Mouse (Mus musculus) erythroblast, embryonic 14.5 days (primary cell): ENCODE results near the gene Pitpna.

Source experiments
- GATA1 ChIP-seq: IDR thresholded peaks from 2 replicates; pipeline ENCODE4 v1.6.1; 2012; ENCODE audit warnings: low read length, inconsistent platforms, mixed read lengths
- TAL1 ChIP-seq: IDR thresholded peaks from 3 replicates; pipeline ENCODE4 v1.6.1; 2012; ENCODE audit warnings: low read length, inconsistent platforms, mixed read lengths

GRCm38 (mm10) chr11:75668621-75669020 is 80.7 kb downstream of the Pitpna start:
- TF ChIP-seq GATA1 (no peak), TAL1 (no peak)
